Mouse (Mus musculus) liver, embryonic 16.5 days (tissue): Measurements from ENCODE around the gene Npy4r. TPM values are rescaled to one million over a fixed set of nuclear protein-coding genes. Genes with fewer than 3 reads are reported as not detected.

Experiments used
- ATAC-seq: fragments of 200-750 bp; cut with Nextera tagmentation; 2 replicates; pipeline ENCODE4 v1.8.0; 2017; ENCODE audit warnings: low read depth, mild to moderate bottlenecking, moderate number of reproducible peaks, moderate library complexity
- H3K27ac ChIP-seq: fragments of 300-500 bp; sonication (generic); 2 replicates; pipeline ENCODE4 v1.5.1; 2014; ENCODE audit warnings: mild to moderate bottlenecking, low read length
- H3K27me3 ChIP-seq: fragments of 300-500 bp; sonication (generic); 2 replicates; pipeline ENCODE4 v1.6.1; 2014; ENCODE audit warnings: low read depth, low read length, mixed read lengths; ENCODE audit not compliant: control insufficient read depth, insufficient read depth
- H3K36me3 ChIP-seq: fragments of 300-500 bp; sonication (generic); 2 replicates; pipeline ENCODE4 v1.6.1; 2014; ENCODE audit warnings: mild to moderate bottlenecking; ENCODE audit not compliant: control insufficient read depth, insufficient read depth
- H3K4me1 ChIP-seq: fragments of 300-500 bp; sonication (generic); 2 replicates; pipeline ENCODE4 v1.6.1; 2014; ENCODE audit warnings: low read depth, low read length, mixed read lengths; ENCODE audit not compliant: control insufficient read depth
- H3K4me2 ChIP-seq: fragments of 300-500 bp; sonication (generic); 2 replicates; pipeline ENCODE4 v1.6.1; 2014; ENCODE audit warnings: low read depth, low read length, mixed read lengths
- H3K4me3 ChIP-seq: fragments of 300-500 bp; sonication (generic); 2 replicates; pipeline ENCODE4 v1.5.1; 2014; ENCODE audit warnings: low read depth, mild to moderate bottlenecking, low read length
- H3K9ac ChIP-seq: fragments of 300-500 bp; sonication (generic); 2 replicates; pipeline ENCODE4 v1.6.1; 2014; ENCODE audit warnings: low read depth, low read length
- H3K9me3 ChIP-seq: fragments of 300-500 bp; sonication (generic); replicated peaks from 2 replicates; pipeline ENCODE4 v1.6.1; 2016; ENCODE audit warnings: low read length; ENCODE audit not compliant: control insufficient read depth
- WGBS: fragments of 180-500 bp; shearing (Covaris S2); extraction: QIAGEN DNeasy Blood & Tissue Kit; methylation state at CpG from one replicate; pipeline ENCODE4 v1.1.7; 2014; ENCODE audit not compliant: insufficient replicate concordance; 5-methylcytosine and 5-hydroxymethylcytosine counted together
- polyA plus RNA-seq: library from polyadenylated mRNA; unstranded; fragments of >200 nt; fragmentation: Nextera tagmentation; extraction: Ambion mirVana; gene quantifications from 2 replicates; pipeline ENCODE4 v1.2.1, GENCODE M21; 2015

Npy4r gene
- polyA plus RNA-seq, 1 experiment from 2014 or later: not detected

GRCm38 (mm10) chr14:34121691-34122090 lies 30.6 kb downstream of the Npy4r start:
- H3K27me3 ChIP-seq: no peaks in the 10 kb centered on the region
- no peaks in the 10 kb centered on the region for H3K36me3 ChIP-seq
- H3K27ac ChIP-seq: no peak overlapping the region
- 79% methylated on average over 4 of the region's 4 CpGs for WGBS
- no peak overlapping the region for H3K4me2 ChIP-seq
- no peaks in the 10 kb centered on the region for H3K4me1 ChIP-seq
- ATAC-seq: no peak
- no peak overlapping the region for H3K9ac ChIP-seq
- no peaks in the 10 kb centered on the region for H3K9me3 ChIP-seq
- no peak overlapping the region for H3K4me3 ChIP-seq

- 79% methylated on average over 3 of the region's 3 CpGs for WGBS
- H3K9ac ChIP-seq: no peak overlapping the region
- no peaks in the 10 kb centered on the region for H3K36me3 ChIP-seq
- no peak for ATAC-seq
- no peak overlapping the region for H3K27ac ChIP-seq
- H3K27me3 ChIP-seq: no peaks in the 10 kb centered on the region
- no peak overlapping the region for H3K4me3 ChIP-seq
- no peaks in the 10 kb centered on the region for H3K9me3 ChIP-seq
- no peak overlapping the region for H3K4me2 ChIP-seq
- H3K4me1 ChIP-seq: no peaks in the 10 kb centered on the region
Measured at GRCm38 (mm10) chr14:34120923-34121351, 31.4 kb downstream of the Npy4r start.

GRCm38 (mm10) chr14:34120016-34120910 lies 32.0 kb downstream of the Npy4r start:
- no peaks in the 10 kb centered on the region for H3K4me1 ChIP-seq
- no peaks in the 10 kb centered on the region for H3K9me3 ChIP-seq
- H3K27ac ChIP-seq: no peak overlapping the region
- H3K4me3 ChIP-seq: no peak overlapping the region
- no peak overlapping the region for H3K9ac ChIP-seq
- H3K4me2 ChIP-seq: no peak overlapping the region
- H3K27me3 ChIP-seq: no peaks in the 10 kb centered on the region
- no peak for ATAC-seq
- no peaks in the 10 kb centered on the region for H3K36me3 ChIP-seq
- 54% methylated on average over 12 of the region's 12 CpGs for WGBS

GRCm38 (mm10) chr14:34119046-34119723 lies 33.1 kb downstream of the Npy4r start:
- no peak overlapping the region for H3K4me2 ChIP-seq
- WGBS: 50% methylated on average over 7 of the region's 7 CpGs
- ATAC-seq: no peak
- no peaks in the 10 kb centered on the region for H3K9me3 ChIP-seq
- H3K4me3 ChIP-seq: no peak overlapping the region
- H3K27ac ChIP-seq: no peak overlapping the region
- H3K4me1 ChIP-seq: no peaks in the 10 kb centered on the region
- no peaks in the 10 kb centered on the region for H3K36me3 ChIP-seq
- H3K27me3 ChIP-seq: no peaks in the 10 kb centered on the region
- no peak overlapping the region for H3K9ac ChIP-seq

- Histone ChIP-seq H3K4me1 (no peaks in the 10 kb centered on the region), H3K9me3 (no peaks in the 10 kb centered on the region), H3K27me3 (no peaks in the 10 kb centered on the region), H3K4me3 (no peak overlapping the region), H3K36me3 (no peaks in the 10 kb centered on the region), H3K27ac (no peak overlapping the region), H3K9ac (no peak overlapping the region), H3K4me2 (no peak overlapping the region)
- 54% methylated on average over 4 of the region's 4 CpGs for WGBS
- no peak for ATAC-seq
Measured at GRCm38 (mm10) chr14:34114311-34114710, 38.0 kb downstream of the Npy4r start.

GRCm38 (mm10) chr14:34107594-34107993 lies 44.7 kb downstream of the Npy4r start:
- Histone ChIP-seq H3K4me2 (no peak overlapping the region), H3K4me3 (no peak overlapping the region), H3K4me1 (no peaks in the 10 kb centered on the region), H3K27me3 (no peaks in the 10 kb centered on the region), H3K27ac (no peak overlapping the region), H3K9me3 (no peaks in the 10 kb centered on the region), H3K9ac (no peak overlapping the region), H3K36me3 (no peaks in the 10 kb centered on the region)
- ATAC-seq: no peak
- 15% methylated on average over 4 of the region's 4 CpGs for WGBS

GRCm38 (mm10) chr14:34106389-34107062 lies 45.8 kb downstream of the Npy4r start:
- no peak for ATAC-seq
- no peak overlapping the region for H3K27ac ChIP-seq
- no peak overlapping the region for H3K4me3 ChIP-seq
- H3K4me1 ChIP-seq: no peaks in the 10 kb centered on the region
- no peak overlapping the region for H3K4me2 ChIP-seq
- H3K27me3 ChIP-seq: no peaks in the 10 kb centered on the region
- no peak overlapping the region for H3K9ac ChIP-seq
- H3K9me3 ChIP-seq: no peaks in the 10 kb centered on the region
- 36% methylated on average over 12 of the region's 12 CpGs for WGBS
- H3K36me3 ChIP-seq: no peaks in the 10 kb centered on the region

- Histone ChIP-seq H3K27ac (no peak overlapping the region), H3K4me1 (no peaks in the 10 kb centered on the region), H3K4me3 (no peak overlapping the region), H3K27me3 (no peaks in the 10 kb centered on the region), H3K9ac (no peak overlapping the region), H3K4me2 (no peak overlapping the region), H3K36me3 (no peaks in the 10 kb centered on the region), H3K9me3 (no peaks in the 10 kb centered on the region)
- WGBS: 18% methylated on average over 8 of the region's 8 CpGs
- ATAC-seq: no peak
Measured at GRCm38 (mm10) chr14:34104892-34105291, 47.4 kb downstream of the Npy4r start.
